Mouse (Mus musculus): Measurements from ENCODE around the gene Rapgef1. TPM values are rescaled to one million over a fixed set of nuclear protein-coding genes. Genes with fewer than 3 reads are reported as not detected.

The Rapgef1 gene
- polyA plus RNA-seq, 1 experiment from 2014 or later, result 5.4 TPM

DNA sequence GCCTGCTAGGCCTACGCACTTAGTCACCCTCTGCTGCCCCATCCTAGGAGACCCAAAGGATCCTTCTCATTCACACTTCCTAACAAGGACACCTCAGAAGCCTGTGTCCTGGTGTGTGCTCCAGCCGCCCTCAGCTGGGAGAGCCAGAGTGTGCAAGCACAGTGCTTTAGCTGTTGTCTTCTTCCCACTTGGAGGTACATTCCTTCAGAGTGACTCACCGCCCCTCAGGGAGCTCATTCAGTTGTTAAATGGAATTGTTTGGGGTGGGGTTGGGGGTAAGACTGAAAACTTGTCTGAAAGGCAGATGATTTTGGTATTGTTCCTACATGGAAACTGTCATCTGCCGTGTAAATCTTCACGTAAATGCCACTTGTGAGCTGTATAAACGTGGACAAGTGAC, 72.0 kb downstream of the Rapgef1 start:
- Histone ChIP-seq H3K9ac (no peak overlapping the region), H3K9me3 (replicated peaks) (no peaks in the 10 kb centered on the region), H3K27me3 (no peaks in the 10 kb centered on the region), H3K4me1 (replicated peaks) (peaks cover 21% of the 10 kb centered on the region), H3K4me3 (replicated peaks) (no peak overlapping the region), H3K4me2 (no peak overlapping the region), H3K27ac (no peak overlapping the region), H3K36me3 (peaks cover 81% of the 10 kb centered on the region)
- no peak for DNase-seq
- WGBS (ENCODE audit: insufficient replicate concordance), result 82% methylated on average over 6 of the region's 6 CpGs
- ATAC-seq (ENCODE audit: low read depth), result no peak

DNA sequence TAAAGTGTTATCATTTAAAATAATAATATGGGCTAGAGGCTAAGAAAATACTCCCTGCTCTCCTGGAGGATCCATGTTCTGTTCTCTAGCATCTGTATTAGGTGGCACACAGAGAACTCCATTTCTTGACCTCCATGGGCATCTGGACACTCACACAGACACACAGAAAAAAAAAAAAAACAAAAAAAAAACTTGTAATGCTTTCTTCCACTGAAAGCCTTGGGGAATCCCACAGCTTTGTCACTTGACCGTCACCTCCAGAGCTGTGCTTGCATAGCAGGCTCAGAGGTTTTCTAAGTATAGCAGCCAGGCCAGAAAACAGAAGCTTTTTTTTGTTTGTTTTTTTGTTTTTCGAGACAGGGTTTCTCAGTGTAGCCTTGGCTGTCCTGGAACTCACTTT, 72.7 kb downstream of the Rapgef1 start:
- ATAC-seq (ENCODE audit: low read depth), result no peak
- Histone ChIP-seq H3K9me3 (replicated peaks) (no peaks in the 10 kb centered on the region), H3K27ac (no peak overlapping the region), H3K4me3 (replicated peaks) (no peak overlapping the region), H3K27me3 (no peaks in the 10 kb centered on the region), H3K4me2 (no peak overlapping the region), H3K36me3 (peaks cover 77% of the 10 kb centered on the region), H3K4me1 (replicated peaks) (peaks cover 19% of the 10 kb centered on the region), H3K9ac (no peak overlapping the region)
- DNase-seq, result no peak
- 80% methylated on average over 2 of the region's 2 CpGs for WGBS (ENCODE audit: insufficient replicate concordance)

DNA sequence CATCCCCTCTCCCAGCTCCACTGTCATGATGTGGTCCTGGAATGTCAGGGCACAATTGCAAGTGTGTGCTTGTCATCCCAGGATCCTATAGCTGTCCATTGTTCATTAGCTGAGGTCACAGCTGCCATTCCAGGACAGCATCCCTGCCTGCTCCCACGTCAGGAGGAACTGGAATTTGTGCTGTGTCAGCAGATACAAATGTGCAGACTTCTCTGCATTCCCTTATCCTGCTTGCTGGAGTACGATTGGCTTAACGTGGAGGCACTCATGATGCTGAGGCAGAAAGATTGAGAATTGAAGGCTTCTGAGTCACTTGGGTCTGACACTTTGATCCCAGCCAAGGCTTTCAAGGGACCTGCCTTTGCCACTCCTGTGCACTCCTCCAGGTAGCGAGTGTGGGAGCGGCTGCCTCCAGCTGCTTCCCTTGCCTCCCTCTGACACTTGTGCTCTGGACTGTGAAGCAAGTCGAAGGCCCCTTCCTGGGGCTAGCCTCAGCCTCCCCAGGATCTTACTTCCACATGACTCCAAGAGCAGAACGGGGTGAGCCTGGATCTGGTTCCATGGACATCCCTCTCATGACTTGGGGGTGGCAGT, 76.8 kb downstream of the Rapgef1 start:
- no peak for ATAC-seq (ENCODE audit: low read depth)
- H3K9ac ChIP-seq, result no peak overlapping the region
- H3K36me3 ChIP-seq, result peaks cover 77% of the 10 kb centered on the region
- no peaks in the 10 kb centered on the region for H3K27me3 ChIP-seq
- H3K4me2 ChIP-seq, result no peak overlapping the region
- H3K4me1 ChIP-seq (replicated peaks), result no peaks in the 10 kb centered on the region
- H3K27ac ChIP-seq, result no peak overlapping the region
- no peak for DNase-seq
- WGBS (ENCODE audit: insufficient replicate concordance), result 78% methylated on average over 7 of the region's 7 CpGs
- H3K4me3 ChIP-seq (replicated peaks), result no peak overlapping the region
- no peaks in the 10 kb centered on the region for H3K9me3 ChIP-seq (replicated peaks)

DNA sequence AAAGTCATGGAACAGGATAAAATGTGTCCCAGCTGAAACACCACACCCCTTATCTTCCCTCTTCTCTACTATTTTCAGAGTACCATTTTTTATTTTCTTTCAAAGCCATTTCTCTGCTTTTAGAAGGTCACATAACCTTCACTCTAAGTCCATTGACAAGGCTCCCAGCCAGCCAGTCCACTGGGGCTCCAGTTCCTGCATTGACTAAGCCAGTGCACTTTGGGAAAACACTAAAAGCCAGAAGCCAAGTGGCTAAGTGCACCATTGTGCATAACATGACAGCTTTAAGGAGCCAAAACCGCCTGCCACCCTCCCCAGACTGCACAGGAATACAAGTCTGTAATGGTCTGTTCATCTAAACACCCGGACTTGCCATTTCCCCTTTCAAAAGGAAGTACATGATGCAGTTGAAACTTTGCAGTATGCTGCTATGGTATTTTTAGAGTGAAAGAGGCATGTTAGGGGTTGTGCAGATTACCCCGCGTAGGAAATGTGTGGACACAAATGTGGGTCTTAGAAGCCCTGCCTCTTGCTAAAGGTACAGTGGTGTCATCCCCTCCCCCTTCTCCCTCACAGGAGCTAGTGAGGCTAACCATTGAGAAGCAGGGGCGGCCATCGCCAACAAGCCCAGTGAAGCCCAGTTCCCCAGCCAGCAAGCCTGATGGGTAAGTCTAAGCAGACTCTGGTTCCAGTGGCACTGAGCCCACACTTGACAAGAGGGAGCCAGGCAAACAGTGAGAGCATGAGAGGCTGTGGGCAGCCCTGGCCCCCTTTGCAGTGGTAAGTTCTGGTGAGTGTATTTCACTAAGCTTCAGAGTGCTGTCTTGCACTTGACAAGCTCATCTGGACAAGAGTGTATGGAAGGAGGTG, 79.1 kb downstream of the Rapgef1 start:
- Histone ChIP-seq H3K4me2 (no peak overlapping the region), H3K4me1 (replicated peaks) (peaks cover 9% of the 10 kb centered on the region), H3K4me3 (replicated peaks) (no peak overlapping the region), H3K9ac (no peak overlapping the region), H3K36me3 (peaks cover 75% of the 10 kb centered on the region), H3K27me3 (no peaks in the 10 kb centered on the region), H3K9me3 (replicated peaks) (no peaks in the 10 kb centered on the region), H3K27ac (no peak overlapping the region)
- no peak for ATAC-seq (ENCODE audit: low read depth)
- no peak for DNase-seq
- WGBS (ENCODE audit: insufficient replicate concordance), result 68% methylated on average over 6 of the region's 6 CpGs

DNA sequence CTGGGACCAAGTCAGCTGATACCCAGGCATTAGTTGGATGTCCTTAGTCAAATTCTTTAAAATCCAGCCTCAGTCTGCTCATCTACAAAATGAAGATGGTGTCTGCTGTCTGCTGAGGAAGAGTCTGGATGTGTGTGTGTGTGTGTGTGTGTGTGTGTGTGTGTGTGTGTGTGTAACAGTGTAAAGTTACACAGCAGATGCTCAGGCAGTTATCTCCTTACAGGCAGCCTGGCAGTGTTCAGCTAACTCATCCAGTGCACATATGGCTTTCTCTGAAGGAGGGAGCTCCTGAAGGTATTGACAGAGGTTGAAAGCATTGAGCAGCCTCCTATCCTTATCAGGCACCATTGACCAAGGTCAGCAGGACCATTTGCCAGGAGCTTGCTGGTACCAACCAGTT, 81.4 kb downstream of the Rapgef1 start:
- Histone ChIP-seq H3K27me3 (no peaks in the 10 kb centered on the region), H3K27ac (no peak overlapping the region), H3K9ac (no peak overlapping the region), H3K4me1 (replicated peaks) (peaks cover 27% of the 10 kb centered on the region), H3K4me2 (no peak overlapping the region), H3K9me3 (replicated peaks) (no peaks in the 10 kb centered on the region), H3K4me3 (replicated peaks) (no peak overlapping the region), H3K36me3 (peaks cover 82% of the 10 kb centered on the region)
- no peak for ATAC-seq (ENCODE audit: low read depth)
- DNase-seq, result no peak

DNA sequence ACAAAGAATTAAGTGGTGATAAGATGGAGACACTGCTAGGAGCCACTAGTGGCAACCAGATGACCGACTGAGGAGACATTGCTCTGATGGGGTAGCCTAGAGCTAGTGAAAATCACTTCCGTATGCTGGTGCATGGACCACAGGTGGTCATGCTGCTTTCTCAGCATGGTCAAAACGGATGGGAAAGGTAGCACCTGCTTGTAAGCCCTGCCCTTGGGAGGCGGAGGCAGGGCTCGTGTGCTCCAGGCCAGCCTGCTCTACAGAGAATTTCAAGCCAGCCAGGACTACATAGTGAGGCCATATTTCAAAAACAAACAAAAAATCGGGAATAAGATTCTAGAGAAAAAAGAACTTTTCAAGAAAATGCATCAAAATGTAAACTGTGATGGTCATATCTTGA, 81.9 kb downstream of the Rapgef1 start:
- no peak for ATAC-seq (ENCODE audit: low read depth)
- no peaks in the 10 kb centered on the region for H3K9me3 ChIP-seq (replicated peaks)

DNA sequence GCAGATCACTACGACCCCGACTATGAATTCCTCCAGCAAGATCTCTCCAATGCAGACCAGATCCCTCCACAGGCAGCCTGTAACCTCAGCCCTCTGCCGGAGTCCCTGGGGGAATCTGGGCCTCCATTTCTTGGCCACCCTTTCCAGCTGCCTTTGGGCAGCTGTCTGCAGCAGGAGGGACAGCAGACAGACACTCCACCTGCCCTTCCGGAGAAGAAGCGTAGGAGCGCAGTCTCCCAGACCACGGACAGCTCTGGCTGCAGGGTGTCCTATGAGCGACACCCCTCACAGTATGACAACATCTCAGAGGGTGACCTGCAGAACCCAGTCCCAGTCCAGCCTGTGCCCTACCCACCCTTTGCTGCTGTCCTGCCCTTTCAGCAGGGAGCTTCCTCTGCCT, 82.7 kb downstream of the Rapgef1 start:
- H3K36me3 ChIP-seq, result peaks cover 88% of the 10 kb centered on the region

More for the DNA sequence above, 81.9 kb downstream of the Rapgef1 start:
- 78% methylated on average over 6 of the region's 6 CpGs for WGBS (ENCODE audit: insufficient replicate concordance)
- H3K4me1 ChIP-seq (replicated peaks), result peaks cover 27% of the 10 kb centered on the region
- H3K4me3 ChIP-seq (replicated peaks), result no peak overlapping the region
- H3K36me3 ChIP-seq, result peaks cover 82% of the 10 kb centered on the region
- DNase-seq, result no peak
- no peak overlapping the region for H3K27ac ChIP-seq
- H3K9ac ChIP-seq, result no peak overlapping the region
- no peak overlapping the region for H3K4me2 ChIP-seq
- no peaks in the 10 kb centered on the region for H3K27me3 ChIP-seq

DNA sequence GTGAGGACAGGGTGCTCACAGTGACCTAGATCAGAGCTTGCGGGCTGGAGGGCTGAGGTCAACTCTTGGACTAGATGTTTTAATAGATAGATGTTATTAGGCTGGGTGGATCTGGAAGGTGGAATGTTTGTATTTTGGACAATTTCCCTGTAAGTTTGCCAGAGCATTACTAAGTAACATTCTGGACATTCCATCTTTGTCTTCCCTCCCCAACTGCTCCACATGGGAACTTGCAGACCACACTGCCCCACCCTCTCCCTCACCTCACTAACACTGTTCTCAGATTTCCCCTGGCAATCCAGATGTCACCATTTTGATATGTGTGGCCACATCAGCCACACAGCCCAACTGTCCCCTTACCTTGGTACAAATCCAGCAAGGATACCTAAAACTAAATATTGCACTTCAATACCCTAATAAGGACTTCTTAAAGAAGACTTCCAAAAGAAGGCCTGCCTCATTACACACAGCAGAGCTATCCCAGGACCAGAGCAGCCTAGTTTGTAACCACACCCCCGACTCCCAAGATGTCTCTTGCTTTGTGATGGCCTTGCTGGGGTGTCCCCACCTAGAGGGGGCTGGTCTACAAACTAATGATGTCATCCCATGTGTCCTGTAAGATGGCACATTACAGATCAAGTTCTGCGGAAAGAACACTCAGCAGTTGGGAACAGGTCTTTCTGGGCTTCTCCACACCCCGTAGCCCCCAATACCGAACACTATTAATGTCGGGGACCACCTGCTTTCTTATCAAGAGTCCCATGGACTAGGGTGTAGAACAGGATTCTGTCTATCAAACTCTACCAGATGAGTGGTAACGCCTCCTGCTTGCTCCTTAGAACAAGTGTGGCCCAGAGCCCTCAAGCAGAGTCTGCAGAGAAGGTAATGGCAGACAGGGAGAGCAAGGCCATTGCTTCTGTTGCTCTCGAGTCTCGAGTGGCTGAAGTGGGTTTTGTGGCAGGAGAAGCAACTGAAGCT, 83.9 kb downstream of the Rapgef1 start:
- Histone ChIP-seq H3K27ac (peak overlapping the region; percentile 29; the same call in 1 of the 2 replicates), H3K9ac (peak overlapping the region; percentile 42; the same call in 1 of the 2 replicates), H3K36me3 (peaks cover 96% of the 10 kb centered on the region), H3K9me3 (replicated peaks) (no peaks in the 10 kb centered on the region), H3K4me1 (replicated peaks) (peaks cover 27% of the 10 kb centered on the region), H3K4me2 (peak overlapping the region; percentile 21), H3K27me3 (no peaks in the 10 kb centered on the region), H3K4me3 (replicated peaks) (no peak overlapping the region)
- DNase-seq (peak; percentile 15), ATAC-seq (ENCODE audit: low read depth) (peak; percentile 83)
- WGBS (ENCODE audit: insufficient replicate concordance), result 62% methylated on average over 9 of the region's 9 CpGs

More for the DNA sequence above, 82.7 kb downstream of the Rapgef1 start:
- Histone ChIP-seq H3K27me3 (no peaks in the 10 kb centered on the region), H3K9me3 (replicated peaks) (no peaks in the 10 kb centered on the region), H3K4me2 (no peak overlapping the region), H3K4me3 (replicated peaks) (no peak overlapping the region), H3K27ac (no peak overlapping the region), H3K9ac (no peak overlapping the region), H3K4me1 (replicated peaks) (peaks cover 27% of the 10 kb centered on the region)
- DNase-seq (no peak), ATAC-seq (ENCODE audit: low read depth) (no peak)
- WGBS (ENCODE audit: insufficient replicate concordance), result 89% methylated on average over 8 of the region's 8 CpGs

DNA sequence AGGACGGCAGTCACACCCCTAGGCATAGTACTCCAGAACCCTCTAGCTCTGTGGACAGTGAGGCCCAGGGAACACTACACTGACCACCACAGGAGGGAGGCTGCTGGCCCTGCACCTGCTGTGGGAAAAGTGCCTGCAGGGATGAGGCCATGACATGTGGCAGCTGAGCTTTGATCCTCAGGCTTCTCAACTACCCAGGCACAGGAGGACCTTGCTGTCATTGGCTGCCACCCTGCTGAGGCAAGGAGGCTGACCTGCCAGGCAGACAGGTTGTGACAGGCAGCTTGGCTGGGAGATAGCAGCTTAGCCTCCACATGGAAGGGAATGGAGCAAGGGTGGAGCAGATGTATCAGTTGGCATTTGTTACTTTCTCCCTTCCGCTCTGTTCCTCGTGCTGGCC, 86.0 kb downstream of the Rapgef1 start:
- 73% methylated on average over 3 of the region's 3 CpGs for WGBS (ENCODE audit: insufficient replicate concordance)
- H3K4me1 ChIP-seq (replicated peaks), result peaks cover 27% of the 10 kb centered on the region

DNA sequence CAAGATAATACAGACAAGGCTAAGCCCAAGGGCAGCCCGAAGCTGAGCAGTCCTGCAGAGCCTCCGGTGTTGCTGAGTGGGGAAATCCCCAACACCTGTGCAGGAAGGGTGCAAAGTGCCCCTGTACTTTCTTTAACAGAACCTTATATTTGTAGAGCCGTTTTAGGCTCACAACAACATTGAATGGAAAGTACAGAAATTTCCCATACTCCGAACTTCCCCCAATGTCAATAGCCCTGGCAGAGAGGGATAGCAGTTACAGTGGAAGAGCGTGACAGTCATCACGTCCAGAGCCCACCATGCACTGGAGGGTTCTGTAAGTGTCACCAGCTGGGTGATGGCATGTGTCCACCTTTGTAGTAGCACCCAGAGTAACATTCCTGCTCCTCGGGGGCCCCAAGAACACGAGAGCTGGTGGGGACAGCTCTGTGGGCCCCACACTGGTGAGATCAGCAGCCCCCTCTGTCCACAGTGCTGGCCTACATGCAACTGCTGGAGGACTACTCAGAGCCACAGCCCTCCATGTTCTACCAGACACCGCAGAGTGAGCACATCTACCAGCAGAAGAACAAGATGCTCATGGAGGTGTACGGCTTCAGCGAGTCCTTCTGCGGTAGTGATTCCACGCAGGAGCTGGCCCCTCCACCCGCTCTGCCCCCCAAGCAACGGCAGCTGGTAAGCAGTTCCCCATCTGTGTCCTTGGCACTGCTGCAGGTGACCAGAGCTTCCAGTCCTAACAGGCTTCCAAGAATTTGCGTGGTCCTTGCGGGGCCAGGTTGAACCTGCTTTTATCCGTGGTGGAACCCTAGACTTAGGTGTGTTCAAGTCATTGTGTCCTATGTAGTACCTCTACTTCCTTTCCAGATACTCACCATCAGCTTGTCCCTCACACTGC, 87.5 kb downstream of the Rapgef1 start:
- H3K27ac ChIP-seq, result no peak overlapping the region
- WGBS (ENCODE audit: insufficient replicate concordance), result 88% methylated on average over 18 of the region's 18 CpGs
- H3K4me2 ChIP-seq, result no peak overlapping the region
- peaks cover 27% of the 10 kb centered on the region for H3K4me1 ChIP-seq (replicated peaks)
- no peak overlapping the region for H3K9ac ChIP-seq
- peaks cover 86% of the 10 kb centered on the region for H3K36me3 ChIP-seq
- H3K4me3 ChIP-seq (replicated peaks), result no peak overlapping the region
- no peaks in the 10 kb centered on the region for H3K27me3 ChIP-seq
- DNase-seq, result no peak
- no peaks in the 10 kb centered on the region for H3K9me3 ChIP-seq (replicated peaks)
- no peak for ATAC-seq (ENCODE audit: low read depth)

More for the DNA sequence above, 86.0 kb downstream of the Rapgef1 start:
- DNase-seq (no peak), ATAC-seq (ENCODE audit: low read depth) (no peak)
- H3K4me2 ChIP-seq, result no peak overlapping the region
- peaks cover 90% of the 10 kb centered on the region for H3K36me3 ChIP-seq
- no peak overlapping the region for H3K9ac ChIP-seq
- no peaks in the 10 kb centered on the region for H3K27me3 ChIP-seq
- H3K4me3 ChIP-seq (replicated peaks), result no peak overlapping the region
- H3K27ac ChIP-seq, result no peak overlapping the region
- no peaks in the 10 kb centered on the region for H3K9me3 ChIP-seq (replicated peaks)

Data from liver, embryonic 13.5 days (tissue).